Mouse (Mus musculus): Measurements from ENCODE around the gene Mrps36. TPM values are rescaled to one million over a fixed set of nuclear protein-coding genes. Genes with fewer than 3 reads are reported as not detected.
"Not testable (repeated sequence)": the region's sequence is repeated elsewhere in the genome, so short reads cannot be mapped to it uniquely, and the experiment has no call there.

Gene Mrps36
- polyA plus RNA-seq, 1 experiment from 2014 or later = 102 TPM

- DNase-seq (ENCODE audit: low spot score) (no peak), ATAC-seq (ENCODE audit: insufficient number of reproducible peaks, low FRiP score, low TSS enrichment, low read depth) (0 out of 2 replicates have a peak, but pooled peaks have one; percentile 2)
- Histone ChIP-seq H3K4me3 (ENCODE audit: low read depth, low read length) (peak overlapping the region; percentile 64), H3K9me3 (ENCODE audit: control insufficient read depth, low read length) (no peaks in the 10 kb centered on the region), H3K27me3 (ENCODE audit: control insufficient read depth, insufficient read depth, low read length) (no peaks in the 10 kb centered on the region), H3K4me2 (ENCODE audit: low read depth, severe bottlenecking) (peak overlapping the region; percentile 57), H3K36me3 (ENCODE audit: control insufficient read depth, insufficient read depth, low read length) (peaks cover 12% of the 10 kb centered on the region; the same call in 1 of the 2 replicates), H3K9ac (ENCODE audit: low read length) (peak overlapping the region; percentile 67), H3K4me1 (ENCODE audit: control insufficient read depth, insufficient read depth, low read length) (peaks cover 4% of the 10 kb centered on the region), H3K27ac (replicated peaks; ENCODE audit: low read depth, low read length) (peak overlapping the region; percentile 86)
- WGBS = under 1% methylated on average over 30 of the region's 30 CpGs
Measured at GRCm38 (mm10) chr13:100730153-100730860, 14.2 kb downstream of the Mrps36 start.

GRCm38 (mm10) chr13:100728530-100728929 is 15.9 kb downstream of the Mrps36 start:
- WGBS = 92% methylated on average over 4 of the region's 4 CpGs
- H3K9me3 ChIP-seq (ENCODE audit: control insufficient read depth, low read length); DNase-seq (ENCODE audit: low spot score): not testable (repeated sequence)

GRCm38 (mm10) chr13:100728086-100728485 is 16.4 kb downstream of the Mrps36 start:
- Histone ChIP-seq H3K9me3 (ENCODE audit: control insufficient read depth, low read length) (no peaks in the 10 kb centered on the region), H3K9ac (ENCODE audit: low read length) (no peak overlapping the region), H3K27me3 (ENCODE audit: control insufficient read depth, insufficient read depth, low read length) (no peaks in the 10 kb centered on the region), H3K4me2 (ENCODE audit: low read depth, severe bottlenecking) (no peak overlapping the region), H3K4me1 (ENCODE audit: control insufficient read depth, insufficient read depth, low read length) (peaks cover 4% of the 10 kb centered on the region), H3K36me3 (ENCODE audit: control insufficient read depth, insufficient read depth, low read length) (peaks cover 12% of the 10 kb centered on the region; the same call in 1 of the 2 replicates), H3K27ac (replicated peaks; ENCODE audit: low read depth, low read length) (no peak overlapping the region), H3K4me3 (ENCODE audit: low read depth, low read length) (no peak overlapping the region)
- no peak for ATAC-seq (ENCODE audit: insufficient number of reproducible peaks, low FRiP score, low TSS enrichment, low read depth)
- 89% methylated on average over 5 of the region's 5 CpGs for WGBS
- DNase-seq (ENCODE audit: low spot score) = no peak

More at GRCm38 (mm10) chr13:100728530-100728929, 15.9 kb downstream of the Mrps36 start:
- not testable (repeated sequence) for H3K4me1 ChIP-seq (ENCODE audit: control insufficient read depth, insufficient read depth, low read length); H3K27me3 ChIP-seq (ENCODE audit: control insufficient read depth, insufficient read depth, low read length); H3K9ac ChIP-seq (ENCODE audit: low read length); H3K4me2 ChIP-seq (ENCODE audit: low read depth, severe bottlenecking); H3K4me3 ChIP-seq (ENCODE audit: low read depth, low read length); H3K27ac ChIP-seq (replicated peaks; ENCODE audit: low read depth, low read length); ATAC-seq (ENCODE audit: insufficient number of reproducible peaks, low FRiP score, low TSS enrichment, low read depth)
- H3K36me3 ChIP-seq (ENCODE audit: control insufficient read depth, insufficient read depth, low read length) = peaks cover 12% of the 10 kb centered on the region; the same call in 1 of the 2 replicates

- H3K36me3 ChIP-seq (ENCODE audit: control insufficient read depth, insufficient read depth, low read length) = peaks cover 12% of the 10 kb centered on the region; the same call in 1 of the 2 replicates
- H3K4me2 ChIP-seq (ENCODE audit: low read depth, severe bottlenecking) = no peak overlapping the region
- H3K4me1 ChIP-seq (ENCODE audit: control insufficient read depth, insufficient read depth, low read length) = peaks cover 4% of the 10 kb centered on the region
- DNase-seq (ENCODE audit: low spot score) (no peak), ATAC-seq (ENCODE audit: insufficient number of reproducible peaks, low FRiP score, low TSS enrichment, low read depth) (no peak)
- H3K27ac ChIP-seq (replicated peaks; ENCODE audit: low read depth, low read length) = no peak overlapping the region
- no peaks in the 10 kb centered on the region for H3K9me3 ChIP-seq (ENCODE audit: control insufficient read depth, low read length)
- WGBS = 84% methylated on average over 10 of the region's 10 CpGs
- H3K4me3 ChIP-seq (ENCODE audit: low read depth, low read length) = no peak overlapping the region
- no peaks in the 10 kb centered on the region for H3K27me3 ChIP-seq (ENCODE audit: control insufficient read depth, insufficient read depth, low read length)
- H3K9ac ChIP-seq (ENCODE audit: low read length) = no peak overlapping the region
Measured at GRCm38 (mm10) chr13:100725194-100725593, 19.3 kb downstream of the Mrps36 start.

- Histone ChIP-seq H3K4me1 (ENCODE audit: control insufficient read depth, insufficient read depth, low read length) (peaks cover 4% of the 10 kb centered on the region), H3K4me2 (ENCODE audit: low read depth, severe bottlenecking) (no peak overlapping the region), H3K27me3 (ENCODE audit: control insufficient read depth, insufficient read depth, low read length) (no peaks in the 10 kb centered on the region), H3K9me3 (ENCODE audit: control insufficient read depth, low read length) (no peaks in the 10 kb centered on the region), H3K27ac (replicated peaks; ENCODE audit: low read depth, low read length) (no peak overlapping the region), H3K9ac (ENCODE audit: low read length) (no peak overlapping the region), H3K36me3 (ENCODE audit: control insufficient read depth, insufficient read depth, low read length) (peaks cover 14% of the 10 kb centered on the region; the same call in 1 of the 2 replicates), H3K4me3 (ENCODE audit: low read depth, low read length) (no peak overlapping the region)
- DNase-seq (ENCODE audit: low spot score) = no peak
- 91% methylated on average over 7 of the region's 7 CpGs for WGBS
- no peak for ATAC-seq (ENCODE audit: insufficient number of reproducible peaks, low FRiP score, low TSS enrichment, low read depth)
Measured at GRCm38 (mm10) chr13:100724051-100724754, 20.3 kb downstream of the Mrps36 start.

GRCm38 (mm10) chr13:100721656-100722055 is 22.8 kb downstream of the Mrps36 start:
- Histone ChIP-seq H3K27me3 (ENCODE audit: control insufficient read depth, insufficient read depth, low read length) (no peaks in the 10 kb centered on the region), H3K9ac (ENCODE audit: low read length) (no peak overlapping the region), H3K4me3 (ENCODE audit: low read depth, low read length) (no peak overlapping the region), H3K4me2 (ENCODE audit: low read depth, severe bottlenecking) (no peak overlapping the region), H3K9me3 (ENCODE audit: control insufficient read depth, low read length) (no peaks in the 10 kb centered on the region), H3K4me1 (ENCODE audit: control insufficient read depth, insufficient read depth, low read length) (no peaks in the 10 kb centered on the region), H3K36me3 (ENCODE audit: control insufficient read depth, insufficient read depth, low read length) (peaks cover 8% of the 10 kb centered on the region), H3K27ac (replicated peaks; ENCODE audit: low read depth, low read length) (no peak overlapping the region)
- DNase-seq (ENCODE audit: low spot score) = no peak
- ATAC-seq (ENCODE audit: insufficient number of reproducible peaks, low FRiP score, low TSS enrichment, low read depth) = no peak
- WGBS = 93% methylated on average over 5 of the region's 5 CpGs

GRCm38 (mm10) chr13:100715467-100715866 is 29.0 kb downstream of the Mrps36 start:
- no peak overlapping the region for H3K4me3 ChIP-seq (ENCODE audit: low read depth, low read length)
- H3K9ac ChIP-seq (ENCODE audit: low read length) = no peak overlapping the region
- H3K9me3 ChIP-seq (ENCODE audit: control insufficient read depth, low read length) = no peaks in the 10 kb centered on the region
- DNase-seq (ENCODE audit: low spot score) = no peak
- H3K36me3 ChIP-seq (ENCODE audit: control insufficient read depth, insufficient read depth, low read length) = peaks cover 21% of the 10 kb centered on the region
- H3K27ac ChIP-seq (replicated peaks; ENCODE audit: low read depth, low read length) = no peak overlapping the region
- H3K27me3 ChIP-seq (ENCODE audit: control insufficient read depth, insufficient read depth, low read length) = no peaks in the 10 kb centered on the region
- no peak overlapping the region for H3K4me2 ChIP-seq (ENCODE audit: low read depth, severe bottlenecking)
- 94% methylated on average over 6 of the region's 6 CpGs for WGBS
- ATAC-seq (ENCODE audit: insufficient number of reproducible peaks, low FRiP score, low TSS enrichment, low read depth) = no peak
- no peaks in the 10 kb centered on the region for H3K4me1 ChIP-seq (ENCODE audit: control insufficient read depth, insufficient read depth, low read length)

- Histone ChIP-seq H3K4me3 (ENCODE audit: low read depth, low read length) (no peak overlapping the region), H3K9me3 (ENCODE audit: control insufficient read depth, low read length) (no peaks in the 10 kb centered on the region), H3K36me3 (ENCODE audit: control insufficient read depth, insufficient read depth, low read length) (peaks cover 36% of the 10 kb centered on the region), H3K27me3 (ENCODE audit: control insufficient read depth, insufficient read depth, low read length) (no peaks in the 10 kb centered on the region), H3K4me2 (ENCODE audit: low read depth, severe bottlenecking) (no peak overlapping the region), H3K4me1 (ENCODE audit: control insufficient read depth, insufficient read depth, low read length) (no peaks in the 10 kb centered on the region), H3K9ac (ENCODE audit: low read length) (no peak overlapping the region), H3K27ac (replicated peaks; ENCODE audit: low read depth, low read length) (no peak overlapping the region)
- DNase-seq (ENCODE audit: low spot score) (no peak), ATAC-seq (ENCODE audit: insufficient number of reproducible peaks, low FRiP score, low TSS enrichment, low read depth) (no peak)
- 98% methylated on average over 7 of the region's 7 CpGs for WGBS
Measured at GRCm38 (mm10) chr13:100706206-100706605, 38.3 kb downstream of the Mrps36 start.

All from limb, embryonic 11.5 days (tissue).